Mouse (Mus musculus) adrenal gland, adult 2 months (tissue): ENCODE results near the gene Rps6kc1. TPM values are rescaled to one million over a fixed set of nuclear protein-coding genes. Genes with fewer than 3 reads are reported as not detected.
"Not testable (repeated sequence)": the region's sequence is repeated elsewhere in the genome, so short reads cannot be mapped to it uniquely, and the experiment has no call there.

Experiments
- DNase-seq: peaks from one replicate; pipeline ENCODE4 v3.0.0; 2021
- long read RNA-seq: library from polyadenylated mRNA; stranded (forward); transcript quantifications from one replicate; pipeline ENCODE4 v2.0.0, GENCODE M21; 2021
- polyA plus RNA-seq: library from polyadenylated mRNA; depleted of rRNA; stranded (reverse); fragments of >200 nt; gene quantifications from 2 replicates; pipeline ENCODE4 v1.2.3, GENCODE M21; 2012; rRNA removed
- total RNA-seq, 2 experiments: library from RNA; stranded (reverse); gene quantifications; 2 replicates each; pipeline ENCODE4 v1.2.3; 2021

Gene Rps6kc1
- total RNA-seq (10 to 100 TPM; 23.3 to 25.3 TPM), polyA plus RNA-seq (15.7 and 23.2 TPM in 2 replicates)
- long read RNA-seq, transcript Rps6kc1-201 (15 exons, 3,995 nt) = major isoform, 7 of 11 reads
- long read RNA-seq, partial matches to known transcripts = 1 of 11 reads
- long read RNA-seq, other reads (novel, unspliced or antisense) = 3 of 11 reads

GRCm38 (mm10) chr1:190911415-190912123, at the start of gene Rps6kc1:
TSS of gene Rps6kc1 (minus strand) at chr1:190911770.
- DNase-seq = peak; percentile 87

DNA sequence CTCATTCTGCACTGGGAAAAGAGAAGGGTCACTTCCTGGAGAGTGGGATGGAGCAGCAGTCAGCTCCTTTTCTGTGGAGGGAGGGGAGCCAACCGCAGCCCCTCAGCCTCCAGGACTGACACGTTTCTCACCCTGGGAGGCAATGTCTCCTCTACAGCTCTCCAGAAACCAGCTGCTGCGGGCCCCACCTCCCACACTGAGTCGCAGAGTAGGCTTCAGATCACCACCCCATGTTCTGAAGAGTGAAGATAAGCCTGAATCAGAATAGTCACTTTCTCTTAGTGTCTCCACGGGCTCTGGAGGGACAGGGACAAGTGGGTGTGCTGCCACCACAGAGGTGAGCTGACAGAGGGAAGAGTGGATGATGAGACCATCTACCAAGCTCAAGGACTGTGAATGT, 47.3 kb upstream of the Rps6kc1 start:
- DNase-seq = no peak

DNA sequence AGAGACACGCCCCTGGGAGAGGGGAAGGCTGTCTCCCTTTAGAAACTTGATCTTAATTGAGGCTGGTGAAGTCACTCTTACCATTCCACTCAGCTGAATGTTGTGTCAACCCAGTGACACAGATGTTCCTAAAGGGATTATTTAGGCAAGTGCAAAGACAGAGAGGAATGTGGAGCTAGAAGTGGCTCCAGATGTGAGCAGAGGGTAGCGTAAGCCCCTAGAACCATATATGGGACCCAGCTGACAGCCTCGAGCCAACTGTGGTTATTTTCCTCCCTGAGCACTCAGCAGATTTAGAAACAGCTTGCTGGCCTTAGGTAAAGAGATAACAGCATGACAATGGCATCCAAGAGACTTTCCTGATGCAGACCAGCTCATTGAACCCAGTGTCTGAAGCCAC, 41.4 kb upstream of the Rps6kc1 start:
- no peak for DNase-seq

GRCm38 (mm10) chr1:190951014-190951413, 39.4 kb upstream of the Rps6kc1 start:
- peak; percentile 15 for DNase-seq

DNA sequence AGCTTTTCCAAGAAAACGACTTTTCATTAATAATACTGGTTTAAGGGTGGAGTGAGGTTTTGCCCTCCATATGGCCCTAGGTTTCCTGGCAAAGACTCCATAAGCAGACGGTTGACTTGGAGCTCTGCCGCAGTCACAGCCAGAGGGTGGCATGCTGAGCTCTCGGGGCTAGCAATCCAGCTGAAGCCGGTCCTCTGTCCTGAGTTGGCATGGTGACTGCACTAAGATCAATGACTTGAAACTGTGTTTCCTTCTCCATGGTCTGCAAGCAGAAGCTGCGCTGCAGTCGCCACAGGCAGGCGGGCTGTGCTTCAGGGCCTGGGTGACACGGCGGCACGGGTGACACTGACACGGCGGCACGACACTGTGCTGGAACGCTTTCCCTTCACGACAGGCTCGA, 37.3 kb upstream of the Rps6kc1 start:
- DNase-seq = no peak

- DNase-seq = peak; percentile 65
Measured at GRCm38 (mm10) chr1:190948439-190948838, 36.9 kb upstream of the Rps6kc1 start.

DNA sequence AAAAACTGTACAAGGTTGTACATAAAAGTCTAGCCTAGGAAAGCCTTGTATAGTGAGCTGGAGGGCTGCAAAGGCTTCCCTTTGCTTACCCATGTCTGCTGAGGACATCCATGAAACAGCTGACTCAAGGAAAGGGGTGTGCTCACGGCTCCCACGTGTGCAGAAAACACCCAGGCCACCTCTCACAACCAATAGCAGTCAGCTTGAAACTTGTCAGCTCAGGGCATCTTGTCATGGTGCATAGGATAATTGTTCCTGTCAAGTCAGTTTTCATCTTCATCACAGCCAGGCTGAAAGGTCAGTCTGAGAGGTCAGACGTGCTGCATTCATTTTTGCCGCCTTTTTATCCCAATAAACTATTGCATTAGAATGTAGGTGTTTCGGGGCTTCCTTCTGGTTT, 36.4 kb upstream of the Rps6kc1 start:
- no peak for DNase-seq

GRCm38 (mm10) chr1:190944109-190944760, 32.7 kb upstream of the Rps6kc1 start:
- peak; percentile 77 for DNase-seq

GRCm38 (mm10) chr1:190939803-190940202, 28.2 kb upstream of the Rps6kc1 start:
- DNase-seq = no peak

DNA sequence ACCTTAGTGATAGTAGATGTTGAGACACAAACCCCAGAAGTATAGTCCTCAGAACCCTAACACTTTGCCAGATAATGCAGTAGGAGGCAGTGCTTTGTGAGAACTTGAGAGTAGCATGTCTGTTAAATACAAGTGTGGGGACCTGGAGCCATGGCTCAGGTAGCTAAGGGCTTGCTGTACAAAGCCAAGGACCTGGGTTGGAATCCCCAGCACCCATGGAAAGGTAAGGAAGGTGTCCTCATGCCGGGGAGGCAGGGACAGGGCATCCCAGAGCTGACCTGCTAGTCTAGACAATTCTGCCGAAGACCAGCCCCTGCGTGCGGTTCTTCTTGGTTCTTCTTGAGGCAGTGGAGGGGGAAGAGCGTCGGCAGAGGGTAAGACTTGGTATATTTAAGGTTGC, 18.6 kb upstream of the Rps6kc1 start:
- no peak for DNase-seq

- peak; percentile 28 for DNase-seq
Measured at GRCm38 (mm10) chr1:190929010-190929695, 17.6 kb upstream of the Rps6kc1 start.

DNA sequence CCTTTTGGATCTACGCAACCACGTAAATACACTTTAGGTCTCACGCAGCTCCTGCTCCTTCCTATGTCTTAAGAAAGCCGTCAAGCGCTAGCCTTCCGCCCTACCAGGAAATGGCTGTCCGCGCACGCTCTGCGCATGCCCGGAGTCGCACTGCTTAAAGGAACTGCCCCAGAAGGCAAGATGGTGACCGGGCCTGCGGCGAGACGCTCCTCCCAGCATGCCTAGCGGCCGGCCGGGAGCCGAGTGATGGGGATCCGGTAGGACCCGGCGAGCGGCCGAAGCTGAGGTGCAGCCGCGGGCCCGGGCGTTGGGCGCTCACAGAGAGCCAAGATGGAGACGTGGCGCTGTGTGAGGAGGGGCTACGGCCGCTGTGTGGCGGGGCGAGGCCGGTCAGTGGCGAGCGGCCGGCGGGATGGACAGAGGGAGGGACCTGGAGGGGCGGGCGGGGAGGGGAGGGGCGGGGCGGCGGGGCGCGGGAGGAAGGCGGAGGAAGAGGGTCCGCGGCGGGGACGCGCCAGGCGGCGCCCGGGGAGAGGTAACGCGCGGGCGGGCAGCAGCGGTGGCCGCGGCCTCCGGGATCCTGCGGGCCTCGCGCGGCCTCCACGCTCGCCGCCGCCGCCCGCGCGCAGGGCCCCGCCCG, 16.9 kb upstream of the Rps6kc1 start:
- peak; percentile 98 for DNase-seq

GRCm38 (mm10) chr1:190927751-190928369, 16.3 kb upstream of the Rps6kc1 start:
- no peak for DNase-seq

- no peak for DNase-seq
Measured at GRCm38 (mm10) chr1:190927311-190927710, 15.7 kb upstream of the Rps6kc1 start.

- DNase-seq = not testable (repeated sequence)
Measured at GRCm38 (mm10) chr1:190924812-190925211, 13.2 kb upstream of the Rps6kc1 start, which contains the start of gene Angel2. TSS of gene Angel2 (plus strand) at chr1:190925112.

- DNase-seq = no peak
Measured at GRCm38 (mm10) chr1:190919725-190920469, 8.3 kb upstream of the Rps6kc1 start.

DNA sequence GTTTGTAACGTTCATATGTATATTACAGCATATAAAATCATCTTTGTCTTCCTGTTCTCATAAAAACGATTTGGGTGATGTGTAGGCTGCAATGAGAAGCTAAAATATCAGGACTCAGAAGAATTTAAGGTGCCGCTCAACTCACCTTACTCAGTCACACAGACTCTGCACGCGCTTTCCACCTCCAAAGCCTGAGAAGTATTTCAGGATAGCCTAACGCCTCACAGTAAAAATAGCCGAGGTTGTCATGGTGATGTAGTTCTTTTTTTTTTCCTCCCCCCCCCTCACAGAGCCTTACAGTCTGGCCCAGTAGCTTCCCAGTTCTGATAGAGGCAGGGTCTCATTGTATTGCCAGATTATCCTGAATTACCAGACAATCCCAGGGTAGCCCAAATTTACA, 7.4 kb upstream of the Rps6kc1 start:
- no peak for DNase-seq

DNA sequence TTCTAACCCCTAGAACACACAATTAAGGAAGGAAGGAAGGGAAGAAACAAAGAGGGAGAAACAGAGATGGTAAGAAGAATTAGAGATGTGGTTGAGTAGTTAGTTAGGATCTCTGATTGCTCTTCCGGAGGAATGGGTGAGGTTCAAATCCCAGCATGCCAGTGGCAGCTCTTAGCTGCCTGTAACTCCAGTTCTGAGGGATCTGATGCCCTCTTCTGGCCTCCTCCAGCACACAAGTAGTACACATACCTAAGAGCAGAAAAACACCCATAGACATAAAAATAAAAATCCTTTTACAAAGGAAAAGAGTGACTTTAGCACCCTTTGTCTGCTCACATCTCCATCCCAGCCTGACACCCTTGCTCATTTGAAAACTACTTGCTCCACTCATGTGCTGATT, 1.1 kb upstream of the Rps6kc1 start:
- no peak for DNase-seq

DNA sequence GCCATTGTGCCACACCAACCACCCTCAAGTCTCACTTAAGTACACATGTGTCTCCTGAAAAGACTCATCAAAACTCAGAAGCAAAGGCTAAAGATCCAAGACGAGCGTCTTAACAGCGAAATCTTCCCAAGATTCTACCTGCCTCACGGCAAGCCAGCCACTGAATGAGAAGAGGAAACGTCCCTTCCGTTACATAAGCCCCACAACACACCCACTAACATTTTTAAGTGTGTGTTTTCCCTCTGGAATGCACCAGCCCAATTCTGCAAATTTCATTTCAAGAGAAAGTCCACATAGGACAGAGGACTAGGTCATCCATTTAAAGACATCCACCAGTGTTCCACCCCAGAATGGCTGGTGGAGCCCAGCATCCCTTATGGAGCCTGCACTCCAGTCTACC, 734 bp downstream of the Rps6kc1 start:
- no peak for DNase-seq

DNA sequence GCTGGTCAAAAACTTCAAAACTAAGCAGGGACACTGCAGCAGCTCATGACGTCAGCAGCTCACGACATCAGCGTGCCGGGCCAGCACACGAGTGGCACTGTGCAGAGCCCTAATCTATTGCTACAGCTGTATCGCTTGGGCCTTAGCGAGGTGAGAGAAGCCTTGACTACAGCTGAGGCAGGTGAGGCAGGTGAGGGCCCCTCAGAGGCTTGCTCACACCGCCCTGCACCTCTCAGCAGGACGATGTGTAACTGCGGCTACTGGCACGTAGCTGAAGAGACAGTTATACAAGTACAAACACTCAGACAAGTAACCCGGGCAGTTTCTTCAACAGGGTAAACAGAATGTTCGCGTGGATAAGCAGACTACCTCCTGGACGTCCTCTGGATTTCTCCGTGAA, 6.9 kb downstream of the Rps6kc1 start:
- DNase-seq = no peak

DNA sequence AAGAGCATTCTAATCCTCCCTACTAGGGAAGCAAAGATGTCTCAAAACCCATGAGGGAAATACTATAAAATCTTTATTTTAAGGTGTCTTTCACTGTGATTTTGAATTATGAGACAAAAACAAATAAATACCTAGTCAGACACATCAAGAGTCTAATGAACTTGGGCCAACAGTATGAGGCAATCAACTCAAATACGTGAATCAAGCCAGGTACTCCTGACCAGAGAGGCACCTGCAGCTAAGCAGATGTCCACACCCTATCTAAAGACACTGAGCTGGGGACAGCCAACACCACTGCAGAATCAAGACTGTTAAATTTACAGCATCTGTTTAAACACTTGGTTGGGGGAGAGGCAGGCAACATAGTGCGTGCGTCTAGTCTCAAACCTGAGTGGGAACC, 7.4 kb downstream of the Rps6kc1 start:
- no peak for DNase-seq
